Mouse (Mus musculus) urinary bladder, postnatal 14 days (tissue): ENCODE measurements around the gene Med20.
"Not testable (repeated sequence)": the region's sequence is repeated elsewhere in the genome, so short reads cannot be mapped to it uniquely, and the experiment has no call there.

Experiments used
- DNase-seq: peaks from one replicate; pipeline ENCODE4 v3.0.0; 2021; ENCODE audit warnings: low spot score

Gene Med20

DNA sequence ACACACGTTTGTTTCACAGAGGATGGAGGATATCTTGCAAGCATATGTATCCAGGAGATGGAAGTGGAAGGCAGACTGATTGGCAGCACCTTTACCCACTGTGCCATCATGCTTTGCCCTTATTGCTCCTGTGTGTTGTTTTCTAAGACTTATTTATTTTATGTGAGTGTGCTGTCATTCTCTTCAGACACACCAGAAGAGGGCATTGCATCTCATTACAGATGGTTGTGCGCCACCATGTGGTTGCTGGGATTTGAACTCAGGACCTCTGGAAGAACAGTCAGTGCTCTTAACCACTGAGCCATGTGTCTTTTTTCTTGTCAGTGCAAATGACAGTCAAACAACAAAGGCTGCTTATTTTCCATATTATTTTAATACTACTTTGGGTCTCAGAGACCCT, 16.4 kb downstream of the Med20 start:
- no peak for DNase-seq

GRCm38 (mm10) chr17:47628851-47629676, 17.7 kb downstream of the Med20 start:
- peak; percentile 96 for DNase-seq

- peak; percentile 37 for DNase-seq
Measured at GRCm38 (mm10) chr17:47629717-47630677, 18.6 kb downstream of the Med20 start.

DNA sequence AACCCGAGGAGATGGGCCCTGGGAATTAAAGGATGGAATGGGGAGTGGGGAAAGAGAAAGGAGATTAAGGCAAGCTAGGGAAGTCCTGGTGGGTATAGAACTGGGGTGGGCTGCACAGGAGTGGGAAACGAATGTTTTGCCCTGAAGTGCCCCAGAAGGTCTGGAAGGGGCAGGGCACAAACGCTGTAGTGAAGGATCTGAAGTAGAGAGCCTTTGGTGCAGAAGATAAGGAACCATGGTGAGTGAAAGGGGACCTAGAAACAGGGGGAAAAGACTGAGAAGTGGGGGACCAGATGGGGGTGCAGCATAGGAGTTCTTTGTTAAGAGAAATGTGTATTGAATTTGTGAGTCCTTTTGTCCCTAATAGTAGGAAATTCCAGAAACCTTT, 19.3 kb downstream of the Med20 start, which contains the start of gene Usp49:
Usp49 (plus strand) TSS at position 13 of the 388 bp plus-strand sequence.
- no peak for DNase-seq

DNA sequence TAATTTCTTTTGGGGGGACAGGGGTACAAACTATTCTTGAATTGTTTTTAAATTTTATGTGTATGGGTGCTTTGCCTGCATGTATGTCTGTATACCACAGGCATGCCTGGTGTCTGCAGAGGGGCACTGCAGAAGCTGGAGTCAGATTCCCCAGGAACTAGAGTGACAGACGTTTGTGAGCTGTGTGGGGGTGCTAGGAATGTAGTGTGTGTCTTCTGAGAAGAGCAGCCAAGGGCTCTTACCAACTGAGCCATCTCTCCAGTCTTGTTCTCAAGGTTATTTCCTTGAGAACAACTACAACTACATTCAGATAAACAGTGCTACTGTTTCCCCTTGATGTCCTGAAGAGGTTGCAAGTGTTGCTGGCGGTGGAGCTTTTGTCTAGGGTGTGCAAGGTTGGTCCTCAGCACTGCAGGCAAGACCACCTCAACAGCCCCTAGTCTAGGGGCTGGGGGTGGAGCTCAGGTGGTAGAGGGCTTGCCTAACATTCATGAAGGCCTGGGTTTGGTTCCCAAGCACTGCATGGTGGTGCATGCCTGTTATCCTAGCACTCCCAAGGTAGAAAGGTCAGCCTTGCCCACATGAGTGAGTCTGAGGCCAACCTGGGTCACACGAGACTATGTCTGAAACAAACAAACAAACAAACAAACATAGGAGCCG, 20.9 kb downstream of the Med20 start:
- no peak for DNase-seq

DNA sequence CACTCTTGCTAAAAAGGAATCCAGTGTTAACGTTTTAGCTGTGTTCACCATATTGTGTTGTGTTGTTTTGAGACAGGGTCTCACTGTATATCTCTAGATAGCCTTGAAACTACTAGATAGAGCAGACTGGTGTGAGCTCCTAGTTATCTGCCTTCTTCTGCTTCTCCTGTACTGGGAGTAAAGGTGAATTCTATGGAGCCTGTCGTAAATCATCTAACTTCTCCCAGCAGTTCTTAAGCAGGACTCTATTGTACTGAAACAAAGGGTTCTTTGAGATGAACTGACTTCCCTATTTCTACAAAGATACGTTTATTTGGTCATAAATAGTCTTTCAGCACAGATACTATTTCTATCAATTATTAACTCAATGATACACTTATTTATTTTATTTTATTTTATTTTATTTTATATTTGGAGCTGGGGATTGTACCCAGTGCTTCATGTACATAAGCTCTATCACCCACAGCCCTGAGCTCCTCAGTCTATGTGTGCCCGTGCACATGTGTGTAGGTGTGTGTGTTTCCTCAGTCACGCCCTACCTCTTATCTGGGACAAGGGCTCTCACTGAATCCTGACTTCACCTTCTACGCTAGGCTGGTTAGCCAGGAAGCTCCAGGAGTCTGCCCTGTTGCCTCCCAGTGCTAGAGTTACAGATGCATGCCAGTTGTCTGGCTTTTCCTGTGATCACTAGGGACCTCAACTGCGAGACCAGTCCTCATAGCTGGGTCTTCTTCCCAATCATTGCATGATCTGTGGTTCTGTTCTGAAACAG, 22.8 kb downstream of the Med20 start:
- no peak for DNase-seq

DNA sequence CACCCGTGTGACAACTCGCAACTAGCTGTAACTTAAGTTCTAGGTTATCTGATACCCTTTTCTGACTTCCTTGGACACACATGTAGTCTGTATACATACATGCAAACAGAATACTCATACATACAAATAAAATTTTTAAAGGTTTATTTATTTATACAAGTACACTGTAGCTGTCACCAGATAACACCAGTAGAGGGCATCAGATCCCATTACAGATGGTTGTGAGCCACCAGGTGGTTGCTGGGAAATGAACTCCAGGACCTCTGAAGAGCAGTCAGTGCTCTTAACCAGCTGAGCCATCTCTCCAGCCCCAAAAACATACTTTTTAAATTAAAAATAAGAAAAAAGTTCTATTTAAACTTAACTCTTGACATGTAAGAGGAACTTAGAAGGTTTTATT, 31.6 kb downstream of the Med20 start:
- DNase-seq = no peak

- peak; percentile 62 for DNase-seq
Measured at GRCm38 (mm10) chr17:47646683-47647082, 35.3 kb downstream of the Med20 start.

- no peak for DNase-seq
Measured at GRCm38 (mm10) chr17:47648966-47649365, 37.6 kb downstream of the Med20 start.

DNA sequence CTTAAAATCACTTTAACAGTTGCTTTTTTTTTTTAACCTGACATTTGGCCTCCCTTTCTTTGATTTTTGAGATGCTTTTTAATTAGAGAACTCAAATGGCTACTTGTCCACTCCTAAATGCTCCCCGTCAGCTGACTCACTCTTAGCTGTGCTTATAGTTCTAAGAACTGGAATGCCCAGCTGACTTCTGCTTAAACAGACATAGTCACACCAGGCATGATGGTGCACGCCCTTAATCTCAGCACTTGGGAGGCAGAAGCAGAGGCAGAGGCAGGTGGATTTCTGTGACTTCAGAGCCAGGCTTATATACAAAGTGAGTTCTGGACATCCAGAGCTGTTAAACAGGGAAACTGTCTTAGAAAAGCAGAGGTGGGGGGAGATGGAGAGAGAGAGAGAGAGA, 40.6 kb downstream of the Med20 start:
- no peak for DNase-seq

- not testable (repeated sequence) for DNase-seq
Measured at GRCm38 (mm10) chr17:47654346-47654745, 43.0 kb downstream of the Med20 start.

- DNase-seq = no peak
Measured at GRCm38 (mm10) chr17:47655697-47656096, 44.3 kb downstream of the Med20 start.

DNA sequence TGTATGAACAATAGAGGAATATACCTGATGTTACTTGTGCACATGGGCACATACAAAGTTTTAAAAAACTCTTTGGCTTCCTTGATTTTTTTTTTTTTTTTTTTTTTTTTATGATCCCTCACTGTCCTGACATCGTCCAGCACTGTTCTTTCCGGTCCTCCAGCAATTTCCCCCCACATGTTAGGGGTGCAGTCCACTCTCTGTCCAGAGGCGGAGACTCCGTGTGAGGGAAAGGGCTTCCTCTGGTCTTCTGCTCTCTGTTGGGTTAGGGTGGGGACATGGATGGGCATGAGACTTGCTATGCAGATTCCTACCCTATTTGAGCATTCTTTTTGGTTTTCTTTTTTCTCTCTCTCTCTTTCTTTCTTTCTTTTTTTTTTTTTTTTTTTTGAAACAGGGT, 46.5 kb downstream of the Med20 start:
- no peak for DNase-seq

DNA sequence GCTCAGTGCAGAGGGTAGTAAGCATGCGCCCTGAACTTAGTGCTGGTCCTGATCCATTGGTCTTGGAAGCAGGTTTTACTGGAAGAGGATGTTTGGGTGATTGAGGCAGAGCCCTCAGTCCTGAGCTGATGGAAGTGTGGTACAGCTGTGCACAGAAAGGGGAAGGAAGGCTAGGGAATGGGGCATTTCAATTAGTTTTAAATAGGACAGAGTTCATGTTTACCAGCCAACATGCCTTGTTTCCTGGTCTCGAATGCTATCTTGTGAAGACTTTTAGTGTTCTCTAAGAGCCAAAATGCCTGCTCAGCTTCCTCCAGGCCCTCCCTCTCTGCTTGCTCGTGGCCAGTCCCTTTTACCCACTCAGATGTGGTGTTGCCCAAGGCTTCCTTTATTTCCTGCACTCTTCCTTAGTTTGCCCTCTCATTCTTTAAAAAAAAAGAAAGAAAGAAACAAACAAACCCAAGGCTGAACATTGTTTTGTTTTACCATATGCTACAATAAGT, 47.4 kb downstream of the Med20 start:
- no peak for DNase-seq

- no peak for DNase-seq
Measured at GRCm38 (mm10) chr17:47663009-47663713, 51.8 kb downstream of the Med20 start.

DNA sequence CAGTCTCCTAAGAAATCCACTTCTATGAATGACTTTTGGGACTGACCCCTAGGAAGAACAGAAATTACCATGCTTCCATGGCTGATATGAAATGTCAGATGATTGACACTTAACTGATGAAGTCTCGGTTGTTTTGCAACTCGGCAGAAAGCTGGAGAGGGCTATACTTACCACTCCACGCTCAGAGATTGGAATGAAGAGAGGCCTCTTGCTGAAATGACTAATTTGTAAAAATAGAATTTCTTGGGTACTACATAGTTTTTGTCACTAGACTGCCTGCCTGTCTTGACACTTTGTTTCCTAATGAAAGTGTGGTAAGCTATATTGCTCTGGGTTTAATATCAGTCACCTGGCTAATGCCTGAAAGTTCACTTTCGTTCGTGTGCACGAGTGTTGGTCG, 53.1 kb downstream of the Med20 start:
- no peak for DNase-seq

DNA sequence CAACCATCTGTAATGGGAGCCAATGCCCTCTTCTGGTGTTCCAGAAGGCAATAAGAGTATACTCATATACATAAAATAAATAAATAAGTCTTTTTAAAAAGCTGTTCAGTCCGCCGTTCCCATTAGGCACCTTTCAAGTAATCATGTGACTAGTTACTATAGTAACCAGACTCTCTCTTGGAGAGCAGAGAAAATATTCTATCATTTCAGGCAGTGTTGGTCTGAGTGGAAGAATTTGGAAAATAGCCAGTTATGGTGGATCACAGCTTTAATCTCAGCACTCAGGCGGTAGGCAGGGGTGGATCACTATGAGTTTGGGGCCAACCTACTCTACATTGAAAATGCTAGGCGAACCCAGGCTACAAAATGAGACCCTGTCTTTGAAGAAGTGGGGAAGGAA, 57.8 kb downstream of the Med20 start:
- DNase-seq = no peak

DNA sequence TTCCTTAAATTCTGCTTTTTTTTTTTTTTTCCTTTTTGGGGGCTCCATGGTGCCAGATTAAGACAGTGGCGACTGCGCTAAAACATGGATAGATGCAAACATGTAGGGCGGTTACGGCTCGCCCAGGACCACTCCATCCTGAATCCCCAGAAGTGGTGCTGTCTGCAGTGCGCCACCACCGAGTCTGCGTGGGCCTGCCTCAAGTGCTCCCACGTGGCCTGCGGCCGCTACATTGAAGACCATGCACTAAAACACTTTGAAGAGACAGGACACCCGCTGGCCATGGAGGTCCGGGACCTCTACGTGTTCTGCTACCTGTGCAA, 60.6 kb downstream of the Med20 start:
- DNase-seq = no peak

GRCm38 (mm10) chr17:47672311-47673111, 61.1 kb downstream of the Med20 start:
- peak; percentile 65 for DNase-seq
